Mouse (Mus musculus) liver, adult 2 months (tissue): Measurements from ENCODE around the gene Vmp1.

Source experiments
- CTCF ChIP-seq: fragments of 200-500 bp; IDR thresholded peaks from 2 replicates; pipeline ENCODE4 v1.5.1; 2011; ENCODE audit warnings: low read depth, low read length, control low read depth
- POLR2A ChIP-seq: fragments of 200-500 bp; IDR thresholded peaks from 2 replicates; pipeline ENCODE4 v1.6.1; 2011; ENCODE audit warnings: low read length, control low read depth; ENCODE audit not compliant: insufficient read depth; ENCODE audit errors: extremely low read depth

- TF ChIP-seq CTCF (no peak), POLR2A (no peak)
Measured at GRCm38 (mm10) chr11:86656849-86657567, 26.6 kb downstream of the Vmp1 start.
